Mouse (Mus musculus) limb, embryonic 10.5 days (tissue): ENCODE data around the gene Myh1. TPM values are rescaled to one million over a fixed set of nuclear protein-coding genes. Genes with fewer than 3 reads are reported as not detected.

Experiments used
- DNase-seq: peaks from one replicate; pipeline ENCODE4 v3.0.0-alpha.2; 2017; ENCODE audit warnings: low spot score
- H3K27ac ChIP-seq: fragments of 300-500 bp; sonication (generic); 2 replicates; pipeline ENCODE4 v1.5.1; 2016; ENCODE audit warnings: mild to moderate bottlenecking
- H3K27me3 ChIP-seq: fragments of 300-500 bp; sonication (generic); 2 replicates; pipeline ENCODE4 v1.6.1; 2016; ENCODE audit warnings: low read depth, mild to moderate bottlenecking; ENCODE audit not compliant: poor library complexity, severe bottlenecking
- H3K36me3 ChIP-seq: fragments of 300-500 bp; sonication (generic); 2 replicates; pipeline ENCODE4 v1.6.1; 2016; ENCODE audit warnings: mild to moderate bottlenecking, moderate library complexity
- H3K4me1 ChIP-seq: fragments of 300-500 bp; sonication (generic); 2 replicates; pipeline ENCODE4 v1.6.1; 2016
- H3K4me3 ChIP-seq: fragments of 300-500 bp; sonication (generic); 2 replicates; pipeline ENCODE4 v1.5.1; 2016; ENCODE audit warnings: mild to moderate bottlenecking, moderate library complexity
- H3K9me3 ChIP-seq: fragments of 300-500 bp; sonication (generic); replicated peaks from 2 replicates; pipeline ENCODE4 v1.6.1; 2016; ENCODE audit warnings: mild to moderate bottlenecking
- WGBS: fragments of 180-500 bp; shearing (Covaris S2); methylation state at CpG from one replicate; pipeline ENCODE4 v1.1.7; 2016; 5-methylcytosine and 5-hydroxymethylcytosine counted together
- polyA plus RNA-seq: library from polyadenylated mRNA; unstranded; fragments of >200 nt; fragmentation: Nextera tagmentation; extraction: Ambion mirVana; gene quantifications from 2 replicates; pipeline ENCODE4 v1.2.1, GENCODE M21; 2016

The Myh1 gene
- polyA plus RNA-seq, 1 experiment from 2014 or later: 0.05 TPM

DNA sequence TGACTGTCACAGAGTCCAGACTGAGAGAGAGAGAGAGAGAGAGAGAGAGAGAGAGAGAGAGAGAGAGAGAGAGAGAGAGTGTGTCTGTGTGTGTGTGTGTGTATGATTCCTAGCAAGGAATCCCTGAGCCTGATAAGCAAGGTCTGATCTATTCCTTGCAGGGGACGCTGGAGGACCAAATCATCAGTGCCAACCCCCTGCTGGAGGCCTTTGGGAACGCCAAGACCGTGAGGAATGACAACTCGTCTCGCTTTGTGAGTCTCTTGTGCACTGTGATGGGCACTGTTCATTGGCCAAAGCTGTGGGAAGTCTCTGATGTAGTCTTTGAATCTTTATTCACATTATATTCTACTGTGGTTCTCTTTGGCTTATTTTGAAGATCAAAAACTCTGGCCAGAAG lies 23.5 kb upstream of the Myh1 start:
- no peak for DNase-seq
- Histone ChIP-seq H3K27me3 (no peaks in the 10 kb centered on the region), H3K36me3 (no peaks in the 10 kb centered on the region), H3K4me1 (no peaks in the 10 kb centered on the region), H3K27ac (no peak overlapping the region), H3K9me3 (no peaks in the 10 kb centered on the region), H3K4me3 (no peak overlapping the region)
- WGBS: 80% methylated on average over 5 of the region's 5 CpGs

DNA sequence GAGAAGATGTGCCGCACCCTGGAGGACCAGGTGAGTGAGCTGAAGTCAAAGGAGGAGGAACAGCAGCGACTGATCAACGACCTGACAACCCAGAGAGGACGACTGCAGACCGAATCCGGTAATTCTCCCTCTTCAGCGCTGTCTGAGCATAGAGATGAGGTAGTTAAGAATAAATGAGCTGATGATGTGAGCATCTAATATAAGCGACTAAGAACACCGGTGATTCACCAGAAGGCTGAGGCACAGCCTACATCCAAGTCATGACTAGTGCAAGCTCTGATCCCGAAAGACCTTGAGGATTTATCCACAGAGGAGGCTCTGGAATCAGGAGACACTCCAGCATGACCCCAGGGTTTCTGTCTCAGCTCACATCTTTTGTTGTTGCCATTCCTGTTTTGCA lies 9.5 kb upstream of the Myh1 start:
- 86% methylated on average over 10 of the region's 10 CpGs for WGBS
- Histone ChIP-seq H3K27ac (no peak overlapping the region), H3K4me3 (no peak overlapping the region), H3K9me3 (no peaks in the 10 kb centered on the region), H3K36me3 (no peaks in the 10 kb centered on the region), H3K27me3 (no peaks in the 10 kb centered on the region), H3K4me1 (no peaks in the 10 kb centered on the region)
- no peak for DNase-seq

DNA sequence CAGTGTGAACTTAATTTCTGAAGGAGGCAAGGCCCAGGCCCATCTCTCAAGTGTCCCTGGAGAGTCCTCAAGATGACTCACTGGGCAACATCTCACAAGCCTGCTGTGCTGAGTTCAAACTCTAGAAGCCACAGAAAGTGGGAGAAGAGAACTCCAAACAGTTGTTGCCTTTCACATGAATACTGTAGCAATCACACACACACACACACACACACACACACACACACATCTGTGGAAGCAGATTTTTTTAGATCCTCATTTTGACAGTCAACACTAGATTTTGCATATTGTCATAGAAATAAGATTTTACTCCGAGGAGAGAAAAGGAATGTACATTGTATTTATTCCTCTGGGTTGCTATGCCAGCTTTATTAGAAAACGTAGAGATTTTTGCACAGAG lies 9.0 kb upstream of the Myh1 start:
- 86% methylated on average over 2 of the region's 2 CpGs for WGBS
- no peaks in the 10 kb centered on the region for H3K36me3 ChIP-seq
- H3K9me3 ChIP-seq: no peaks in the 10 kb centered on the region
- no peaks in the 10 kb centered on the region for H3K27me3 ChIP-seq
- no peak for DNase-seq
- H3K4me3 ChIP-seq: no peak overlapping the region
- no peaks in the 10 kb centered on the region for H3K4me1 ChIP-seq
- H3K27ac ChIP-seq: no peak overlapping the region

DNA sequence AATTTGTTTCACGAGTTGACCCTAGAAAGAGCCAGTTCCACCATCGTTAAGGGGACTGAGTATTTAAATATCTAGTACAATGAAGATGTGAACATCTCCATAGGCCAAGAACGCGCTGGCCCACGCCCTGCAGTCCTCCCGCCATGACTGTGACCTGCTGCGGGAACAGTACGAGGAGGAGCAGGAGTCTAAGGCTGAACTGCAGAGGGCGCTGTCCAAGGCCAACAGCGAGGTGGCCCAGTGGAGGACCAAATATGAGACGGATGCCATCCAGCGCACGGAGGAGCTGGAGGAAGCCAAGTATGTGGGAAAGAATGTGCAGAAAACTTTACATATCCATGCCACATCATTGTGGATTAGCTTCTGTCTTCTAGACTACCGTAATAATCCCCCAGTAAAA lies 8.4 kb upstream of the Myh1 start:
- 90% methylated on average over 14 of the region's 14 CpGs for WGBS
- H3K4me3 ChIP-seq: no peak overlapping the region
- H3K27ac ChIP-seq: no peak overlapping the region
- H3K27me3 ChIP-seq: no peaks in the 10 kb centered on the region
- no peaks in the 10 kb centered on the region for H3K9me3 ChIP-seq
- no peaks in the 10 kb centered on the region for H3K4me1 ChIP-seq
- DNase-seq: no peak
- no peaks in the 10 kb centered on the region for H3K36me3 ChIP-seq

DNA sequence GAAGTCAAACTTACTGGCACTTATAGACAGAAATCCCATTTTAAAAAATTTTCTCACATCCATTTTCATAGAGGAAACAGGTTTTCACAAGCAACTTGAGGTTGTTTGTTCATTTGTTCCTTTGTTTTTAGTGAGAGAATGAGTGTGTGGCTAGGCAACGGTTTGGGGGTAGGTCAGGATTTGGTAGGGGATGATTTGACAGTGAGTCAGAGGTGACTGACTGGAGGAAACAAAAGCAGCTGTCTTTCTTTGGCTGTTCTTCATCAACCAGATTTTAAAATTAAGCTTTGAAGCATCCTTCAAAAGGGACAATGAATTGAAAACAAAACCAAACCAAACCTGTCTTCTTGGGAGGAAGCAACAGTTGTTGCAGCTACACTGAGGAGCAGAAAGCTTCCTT lies 531 bp upstream of the Myh1 start:
- WGBS: 79% methylated on average over 1 of the region's 1 CpGs
- Histone ChIP-seq H3K4me3 (no peak overlapping the region), H3K27me3 (no peaks in the 10 kb centered on the region), H3K9me3 (no peaks in the 10 kb centered on the region), H3K4me1 (no peaks in the 10 kb centered on the region), H3K36me3 (no peaks in the 10 kb centered on the region), H3K27ac (no peak overlapping the region)
- DNase-seq: no peak

DNA sequence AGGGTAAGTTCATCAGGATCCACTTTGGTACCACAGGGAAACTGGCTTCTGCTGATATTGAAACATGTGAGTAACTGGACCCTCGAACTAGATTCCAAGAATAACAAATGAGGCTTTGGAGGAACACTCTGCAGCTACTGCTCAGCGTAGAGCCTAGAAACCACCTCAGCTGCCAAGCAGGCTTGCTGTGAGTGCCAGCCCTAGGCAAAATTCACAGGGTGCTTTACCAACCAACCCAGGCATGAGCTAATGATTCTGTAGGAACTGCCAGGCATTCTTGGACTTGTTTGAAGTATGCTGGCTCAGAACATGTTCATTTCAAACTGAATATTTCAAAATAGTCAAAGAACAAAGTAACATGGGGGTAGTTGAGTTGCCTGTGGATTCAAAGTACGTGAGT lies 4.9 kb downstream of the Myh1 start:
- no peak for DNase-seq
- H3K4me3 ChIP-seq: no peak overlapping the region
- no peaks in the 10 kb centered on the region for H3K27me3 ChIP-seq
- no peak overlapping the region for H3K27ac ChIP-seq
- H3K4me1 ChIP-seq: no peaks in the 10 kb centered on the region
- 87% methylated on average over 3 of the region's 3 CpGs for WGBS
- H3K36me3 ChIP-seq: no peaks in the 10 kb centered on the region
- H3K9me3 ChIP-seq: no peaks in the 10 kb centered on the region

DNA sequence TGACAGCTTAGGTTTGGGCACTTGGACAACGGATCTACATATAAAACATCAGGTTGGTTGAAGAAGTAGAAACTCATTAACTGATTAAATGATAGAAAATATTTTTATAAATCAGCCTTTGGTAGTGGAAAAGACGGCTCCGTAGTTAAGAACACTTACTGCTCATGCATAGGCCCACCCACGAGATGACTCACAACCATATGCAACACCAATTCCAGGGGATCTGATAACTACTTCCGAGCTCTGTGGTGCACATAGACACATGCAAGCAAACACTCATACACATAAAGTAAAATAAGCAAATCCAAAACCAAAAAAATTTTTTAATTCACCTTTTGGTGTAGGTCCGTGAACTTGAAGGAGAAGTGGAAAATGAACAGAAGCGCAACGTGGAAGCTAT lies 22.0 kb downstream of the Myh1 start:
- WGBS: 96% methylated on average over 8 of the region's 8 CpGs
- Histone ChIP-seq H3K4me1 (no peaks in the 10 kb centered on the region), H3K9me3 (no peaks in the 10 kb centered on the region), H3K27me3 (no peaks in the 10 kb centered on the region), H3K4me3 (no peak overlapping the region), H3K27ac (no peak overlapping the region), H3K36me3 (no peaks in the 10 kb centered on the region)
- DNase-seq: no peak

DNA sequence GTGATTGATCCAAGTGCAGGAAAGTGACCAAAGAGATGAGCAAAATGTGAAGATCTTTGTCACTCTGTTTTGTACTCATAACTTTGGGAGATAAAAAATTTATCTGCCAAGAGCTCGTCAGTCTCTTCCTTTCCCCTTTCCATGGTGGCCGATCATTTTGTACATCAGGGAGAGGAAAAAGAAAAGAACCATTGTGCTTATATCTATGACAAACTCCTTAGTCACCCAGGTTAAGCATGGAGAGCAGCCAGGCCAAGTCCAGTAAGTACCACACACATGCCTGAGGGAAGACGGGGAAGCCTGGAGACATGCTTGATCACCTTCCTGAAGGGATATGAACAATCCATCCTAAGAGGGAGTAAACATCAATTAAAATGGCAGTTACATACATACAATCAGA lies 24.6 kb downstream of the Myh1 start:
- no peak for DNase-seq
- WGBS: 90% methylated on average over 3 of the region's 3 CpGs

DNA sequence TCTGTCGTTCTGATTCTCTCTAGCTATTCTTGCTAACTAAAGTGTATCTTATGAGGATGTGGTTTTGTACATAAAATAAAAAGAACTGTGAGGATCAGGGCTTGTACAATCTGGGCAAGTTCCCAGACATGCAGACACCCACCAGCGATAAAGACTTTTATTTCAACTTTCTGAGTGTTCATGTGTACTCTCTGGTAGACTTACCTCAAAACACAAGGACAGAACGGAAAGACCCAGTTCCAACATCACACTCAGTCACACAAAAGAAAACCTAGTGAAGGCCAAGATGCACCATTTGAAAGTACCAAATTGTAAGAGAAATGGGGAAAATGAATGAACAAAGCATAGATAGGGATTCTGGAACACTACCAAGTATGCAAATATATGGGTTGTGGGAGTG lies 28.9 kb downstream of the Myh1 start:
- Histone ChIP-seq H3K9me3 (no peaks in the 10 kb centered on the region), H3K4me1 (no peaks in the 10 kb centered on the region), H3K27ac (no peak overlapping the region), H3K27me3 (no peaks in the 10 kb centered on the region), H3K36me3 (no peaks in the 10 kb centered on the region), H3K4me3 (no peak overlapping the region)
- DNase-seq: no peak
- 94% methylated on average over 3 of the region's 3 CpGs for WGBS

More for the DNA sequence above, 24.6 kb downstream of the Myh1 start:
- H3K36me3 ChIP-seq: no peaks in the 10 kb centered on the region
- H3K27ac ChIP-seq: no peak overlapping the region
- no peak overlapping the region for H3K4me3 ChIP-seq
- no peaks in the 10 kb centered on the region for H3K27me3 ChIP-seq
- H3K4me1 ChIP-seq: no peaks in the 10 kb centered on the region
- H3K9me3 ChIP-seq: no peaks in the 10 kb centered on the region

DNA sequence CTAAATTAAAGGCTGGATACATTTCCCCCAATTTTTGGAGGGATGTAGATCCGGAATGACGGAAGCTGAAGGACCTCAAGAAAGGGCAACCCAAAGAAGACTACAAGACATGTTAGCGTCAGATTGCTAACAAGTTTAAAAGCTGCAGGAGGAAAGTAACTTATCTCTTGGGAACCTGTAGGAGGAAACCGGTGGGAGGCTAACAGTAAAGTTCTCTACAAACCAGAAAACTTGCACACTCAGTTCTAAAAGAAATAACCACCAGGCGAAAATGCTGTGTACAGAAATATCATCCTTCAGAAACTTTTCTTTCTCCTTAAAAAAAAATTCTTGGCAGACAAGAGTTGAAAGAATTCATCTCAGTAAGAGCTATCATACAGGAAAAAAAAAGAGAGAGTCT lies 29.3 kb downstream of the Myh1 start:
- Histone ChIP-seq H3K4me3 (no peak overlapping the region), H3K4me1 (no peaks in the 10 kb centered on the region), H3K27ac (no peak overlapping the region), H3K9me3 (no peaks in the 10 kb centered on the region), H3K27me3 (no peaks in the 10 kb centered on the region), H3K36me3 (no peaks in the 10 kb centered on the region)
- 88% methylated on average over 5 of the region's 5 CpGs for WGBS
- DNase-seq: no peak

DNA sequence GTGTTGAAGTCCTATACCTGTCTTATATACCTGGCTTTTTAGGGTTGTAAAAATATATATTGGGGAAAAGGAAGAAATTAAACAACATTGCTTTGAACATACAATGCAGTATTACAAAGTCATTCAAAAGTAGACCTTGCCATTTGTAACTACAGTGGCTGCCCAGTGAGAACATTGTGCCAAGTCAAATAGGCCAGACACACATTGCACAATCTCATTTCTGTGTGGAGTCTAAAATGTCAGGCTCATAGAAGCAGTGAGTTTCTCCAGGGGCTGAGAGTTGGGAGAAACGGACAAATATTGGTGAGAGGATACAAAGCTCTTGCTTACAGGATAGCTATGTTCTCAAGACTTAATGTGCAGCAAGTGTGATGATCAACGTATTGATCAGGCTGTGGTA lies 30.1 kb downstream of the Myh1 start:
- Histone ChIP-seq H3K27me3 (no peaks in the 10 kb centered on the region), H3K4me3 (no peak overlapping the region), H3K9me3 (no peaks in the 10 kb centered on the region), H3K4me1 (no peaks in the 10 kb centered on the region), H3K36me3 (no peaks in the 10 kb centered on the region), H3K27ac (no peak overlapping the region)
- WGBS: 91% methylated on average over 2 of the region's 2 CpGs
- DNase-seq: no peak

DNA sequence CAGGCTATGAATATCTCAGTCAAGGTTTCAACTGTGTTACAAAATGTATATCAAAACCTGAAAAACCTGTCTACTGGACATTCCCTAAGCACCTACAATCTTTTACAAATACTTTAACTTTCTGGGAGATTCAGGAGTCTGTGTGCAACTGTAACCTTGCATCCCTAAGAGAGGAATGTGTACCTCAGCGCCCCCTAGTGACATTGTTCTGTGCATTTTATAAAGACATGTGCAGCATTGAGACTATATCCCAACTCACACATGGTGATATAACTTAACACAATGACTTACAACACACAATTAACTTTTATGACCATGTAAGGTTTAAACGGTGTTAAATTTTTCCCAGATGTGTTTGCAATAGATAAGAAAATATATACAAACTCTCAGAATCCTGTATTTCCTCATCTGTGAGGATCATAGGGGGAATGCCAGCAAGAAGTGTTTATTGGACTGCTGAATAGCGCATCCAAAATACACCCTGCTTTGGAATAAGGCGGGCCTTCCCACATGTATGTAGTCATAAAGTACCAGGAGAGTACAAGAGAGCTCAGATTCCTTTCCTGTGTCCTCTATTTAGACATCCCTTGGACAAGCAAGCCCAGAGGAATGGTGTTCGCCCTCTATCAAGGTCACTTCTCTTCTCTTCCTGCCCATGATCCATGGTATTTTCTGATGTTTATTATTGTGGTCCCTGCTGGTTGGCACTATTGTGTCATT lies 35.9 kb downstream of the Myh1 start:
- Histone ChIP-seq H3K27ac (no peak overlapping the region), H3K9me3 (no peaks in the 10 kb centered on the region), H3K36me3 (no peaks in the 10 kb centered on the region), H3K4me3 (no peak overlapping the region), H3K27me3 (no peaks in the 10 kb centered on the region), H3K4me1 (no peaks in the 10 kb centered on the region)
- 59% methylated on average over 5 of the region's 5 CpGs for WGBS
- no peak for DNase-seq

DNA sequence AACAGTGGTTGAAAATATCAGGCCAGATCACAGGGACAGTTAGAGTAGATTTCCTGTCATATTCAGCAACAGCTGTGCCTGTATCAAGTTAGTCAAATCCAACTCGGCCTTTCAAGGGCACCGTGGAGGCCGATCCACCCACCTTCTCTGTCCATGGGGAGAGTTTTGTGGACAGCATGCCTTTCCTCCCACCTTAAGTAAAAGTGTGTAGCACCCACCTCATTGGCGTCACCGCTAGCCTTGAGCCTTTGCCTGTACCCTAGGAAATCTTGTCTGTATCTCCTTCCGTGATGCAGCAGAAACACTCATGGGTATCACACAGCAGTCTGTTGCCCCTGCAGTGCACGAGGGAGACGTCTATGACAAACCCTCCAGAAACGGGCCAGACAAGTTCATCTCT lies 36.9 kb downstream of the Myh1 start:
- no peak overlapping the region for H3K27ac ChIP-seq
- no peaks in the 10 kb centered on the region for H3K27me3 ChIP-seq
- H3K36me3 ChIP-seq: no peaks in the 10 kb centered on the region
- WGBS: 88% methylated on average over 9 of the region's 9 CpGs
- H3K9me3 ChIP-seq: no peaks in the 10 kb centered on the region
- no peak for DNase-seq
- no peak overlapping the region for H3K4me3 ChIP-seq
- no peaks in the 10 kb centered on the region for H3K4me1 ChIP-seq

DNA sequence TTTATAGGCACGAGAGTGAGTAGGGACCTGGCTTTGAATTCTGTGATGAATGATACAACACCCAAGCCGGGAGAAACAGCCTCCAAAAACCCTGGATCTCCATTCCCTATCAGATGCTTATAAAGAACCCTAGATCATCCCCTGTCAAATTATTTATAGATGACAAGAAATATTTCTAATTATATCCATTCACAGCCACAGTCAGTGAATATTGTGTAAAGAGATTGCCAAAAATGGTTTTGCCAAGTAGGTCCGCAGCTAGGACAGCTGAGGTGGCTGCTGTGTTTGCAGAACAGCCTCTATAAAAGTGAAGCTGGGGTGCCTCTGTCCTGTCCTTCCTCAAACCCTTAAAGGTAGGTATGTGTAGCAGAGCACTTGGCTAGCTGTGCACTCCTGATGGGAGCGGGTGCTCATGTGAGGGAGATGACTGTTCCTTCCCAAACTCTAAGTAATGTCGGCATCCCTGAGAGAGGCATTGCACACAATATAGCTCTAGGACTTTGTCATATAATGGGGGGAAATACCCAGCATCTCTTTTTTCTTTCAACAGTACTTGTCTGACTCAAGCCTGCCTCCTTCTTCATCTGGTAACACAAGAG lies 37.7 kb downstream of the Myh1 start, which contains the start of gene Myh4:
Gene Myh4, plus strand, starts transcription at position 549 of the 599 bp plus-strand sequence.
- no peak for DNase-seq
- WGBS: 77% methylated on average over 5 of the region's 5 CpGs
- no peaks in the 10 kb centered on the region for H3K9me3 ChIP-seq
- H3K27ac ChIP-seq: no peak within 1 kb of the TSS
- H3K27me3 ChIP-seq: no peaks in the 10 kb centered on the region
- H3K4me1 ChIP-seq: no peaks in the 10 kb centered on the region
- no peaks in the 10 kb centered on the region for H3K36me3 ChIP-seq
- no peak within 1 kb of the TSS for H3K4me3 ChIP-seq
